Mouse (Mus musculus) stomach, embryonic 15.5 days (tissue): Measurements from ENCODE around the gene Fez2. TPM values are rescaled to one million over a fixed set of nuclear protein-coding genes. Genes with fewer than 3 reads are reported as not detected.

ENCODE experiments used
- ATAC-seq: fragments of 200-750 bp; cut with Nextera tagmentation; 2 replicates; pipeline ENCODE4 v1.8.0; 2017; ENCODE audit warnings: low read depth, moderate number of reproducible peaks, moderate TSS enrichment; ENCODE audit not compliant: insufficient read depth, low FRiP score
- H3K27ac ChIP-seq: fragments of 300-500 bp; sonication (generic); 2 replicates; pipeline ENCODE4 v1.5.1; 2015; ENCODE audit warnings: mild to moderate bottlenecking, inconsistent platforms
- H3K27me3 ChIP-seq: fragments of 300-500 bp; sonication (generic); replicated peaks from 2 replicates; pipeline ENCODE4 v1.6.1; 2015; ENCODE audit warnings: inconsistent platforms
- H3K36me3 ChIP-seq: fragments of 300-500 bp; sonication (generic); 2 replicates; pipeline ENCODE4 v1.6.1; 2015; ENCODE audit warnings: inconsistent platforms
- H3K4me1 ChIP-seq: fragments of 300-500 bp; sonication (generic); 2 replicates; pipeline ENCODE4 v1.6.1; 2015; ENCODE audit warnings: inconsistent platforms
- H3K4me2 ChIP-seq: fragments of 300-500 bp; sonication (generic); 2 replicates; pipeline ENCODE4 v1.6.1; 2015; ENCODE audit warnings: mild to moderate bottlenecking, inconsistent platforms
- H3K4me3 ChIP-seq: fragments of 300-500 bp; sonication (generic); replicated peaks from 2 replicates; pipeline ENCODE4 v1.5.1; 2015; ENCODE audit warnings: inconsistent platforms
- H3K9ac ChIP-seq: fragments of 300-500 bp; sonication (generic); 2 replicates; pipeline ENCODE4 v1.6.1; 2015; ENCODE audit warnings: inconsistent platforms
- H3K9me3 ChIP-seq: fragments of 300-500 bp; sonication (generic); 2 replicates; pipeline ENCODE4 v1.6.1; 2016; ENCODE audit warnings: inconsistent platforms
- WGBS: fragments of 180-500 bp; shearing (Covaris S2); methylation state at CpG from one replicate; pipeline ENCODE4 v1.1.7; 2015; 5-methylcytosine and 5-hydroxymethylcytosine counted together
- polyA plus RNA-seq: library from polyadenylated mRNA; unstranded; fragments of >200 nt; fragmentation: Nextera tagmentation; extraction: Ambion mirVana; gene quantifications from 2 replicates; pipeline ENCODE4 v1.2.1, GENCODE M21; 2015

Gene Fez2
- polyA plus RNA-seq, 1 experiment from 2014 or later = 39.6 TPM

DNA sequence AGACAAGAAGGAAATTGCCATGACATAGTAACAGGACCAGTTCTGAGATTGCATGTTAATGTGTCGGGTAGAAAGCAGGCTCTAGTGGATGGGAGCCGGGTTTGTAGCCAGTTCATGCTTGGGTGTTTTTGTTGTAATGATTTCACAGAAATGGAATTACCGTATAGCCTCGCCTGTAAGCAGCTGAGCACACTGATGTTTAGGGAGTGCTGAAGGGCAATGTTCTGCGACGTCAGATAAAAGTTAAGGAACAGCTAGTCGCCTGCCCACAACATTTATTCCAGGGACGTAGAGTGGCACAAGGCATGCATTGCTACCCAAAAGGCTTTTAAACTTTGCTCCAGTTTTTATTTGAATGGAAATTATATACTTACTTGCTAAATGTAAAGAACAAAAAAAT is 86.5 kb downstream of the Fez2 start:
- Histone ChIP-seq H3K27ac (no peak overlapping the region), H3K4me2 (no peak overlapping the region), H3K4me3 (no peak overlapping the region), H3K27me3 (no peaks in the 10 kb centered on the region), H3K4me1 (no peaks in the 10 kb centered on the region), H3K9ac (no peak overlapping the region), H3K9me3 (no peaks in the 10 kb centered on the region), H3K36me3 (peaks cover 8% of the 10 kb centered on the region; the same call in 1 of the 2 replicates)
- no peak for ATAC-seq
- WGBS = 73% methylated on average over 8 of the region's 8 CpGs

DNA sequence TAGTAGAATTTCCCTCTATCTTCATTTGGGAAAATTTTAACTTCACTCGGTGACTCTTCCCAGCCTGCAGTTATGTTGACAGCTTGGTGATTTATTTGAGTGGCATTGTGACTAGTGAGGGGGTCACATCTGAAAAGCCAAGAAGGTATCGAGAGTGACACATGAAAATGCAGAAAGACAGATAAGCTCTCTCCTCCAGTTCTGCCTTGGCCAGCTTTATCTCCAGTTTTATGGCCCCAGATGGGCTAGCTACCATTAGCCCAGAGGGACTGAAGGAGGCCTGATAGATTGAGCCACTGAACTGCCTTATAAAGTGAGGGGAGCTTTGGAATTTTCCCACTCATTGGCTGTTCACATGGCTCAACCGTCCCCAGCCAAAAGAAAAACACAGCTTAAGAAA is 89.7 kb downstream of the Fez2 start:
- H3K27ac ChIP-seq = no peak overlapping the region
- no peaks in the 10 kb centered on the region for H3K4me1 ChIP-seq
- 29% methylated on average over 3 of the region's 3 CpGs for WGBS
- no peaks in the 10 kb centered on the region for H3K9me3 ChIP-seq
- H3K27me3 ChIP-seq = no peaks in the 10 kb centered on the region
- no peak overlapping the region for H3K9ac ChIP-seq
- ATAC-seq = peak; percentile 84; the same call in 1 of the 2 replicates
- no peak overlapping the region for H3K4me2 ChIP-seq
- H3K36me3 ChIP-seq = no peaks in the 10 kb centered on the region
- no peak overlapping the region for H3K4me3 ChIP-seq

DNA sequence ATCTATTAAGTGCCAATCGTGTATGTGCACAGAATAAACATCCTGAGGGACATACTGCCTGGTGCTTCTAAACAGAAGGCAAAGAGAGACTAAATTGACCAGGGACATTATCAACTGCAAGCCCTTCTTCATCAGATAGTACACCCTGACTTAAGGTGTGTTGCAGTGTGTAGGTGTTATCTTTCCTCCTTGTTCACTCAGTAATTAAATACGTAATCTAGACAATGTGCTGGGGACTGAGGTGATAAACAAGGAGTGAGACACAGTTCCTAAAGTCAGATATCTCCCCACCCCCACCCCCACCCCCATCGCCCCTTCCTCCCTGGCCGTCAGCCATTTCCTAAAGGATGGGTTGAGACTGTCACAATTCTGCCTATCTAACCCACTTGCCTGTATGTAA is 90.8 kb downstream of the Fez2 start:
- H3K4me3 ChIP-seq = no peak overlapping the region
- no peak overlapping the region for H3K4me2 ChIP-seq
- no peak overlapping the region for H3K27ac ChIP-seq
- no peak for ATAC-seq
- H3K9me3 ChIP-seq = no peaks in the 10 kb centered on the region
- no peak overlapping the region for H3K9ac ChIP-seq
- no peaks in the 10 kb centered on the region for H3K27me3 ChIP-seq
- H3K4me1 ChIP-seq = peaks cover 3% of the 10 kb centered on the region
- H3K36me3 ChIP-seq = no peaks in the 10 kb centered on the region
- 52% methylated on average over 4 of the region's 4 CpGs for WGBS

DNA sequence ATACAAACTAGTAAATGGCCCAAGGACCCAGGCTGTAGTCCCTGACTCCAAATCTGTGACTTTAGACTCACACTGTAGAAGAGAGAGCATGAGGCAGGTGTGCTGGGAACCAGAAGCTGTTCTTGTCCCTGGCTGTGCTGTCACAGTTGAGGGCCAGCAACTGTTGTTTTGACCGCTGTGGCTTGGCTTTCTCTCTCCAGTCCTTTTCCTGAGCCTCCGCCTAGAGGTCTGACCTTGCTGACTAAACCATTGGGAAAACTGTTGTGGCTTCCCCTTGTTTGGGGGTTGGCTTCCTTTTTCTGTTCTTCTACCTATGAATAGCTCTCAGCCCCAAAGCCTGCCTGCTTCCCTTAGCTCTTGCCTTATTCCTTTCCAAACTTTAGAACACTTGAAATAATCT is 91.6 kb downstream of the Fez2 start:
- Histone ChIP-seq H3K9me3 (no peaks in the 10 kb centered on the region), H3K27me3 (no peaks in the 10 kb centered on the region), H3K4me1 (peaks cover 4% of the 10 kb centered on the region), H3K4me2 (no peak overlapping the region), H3K9ac (no peak overlapping the region), H3K36me3 (no peaks in the 10 kb centered on the region), H3K4me3 (no peak overlapping the region), H3K27ac (no peak overlapping the region)
- ATAC-seq = no peak
- 72% methylated on average over 2 of the region's 2 CpGs for WGBS

DNA sequence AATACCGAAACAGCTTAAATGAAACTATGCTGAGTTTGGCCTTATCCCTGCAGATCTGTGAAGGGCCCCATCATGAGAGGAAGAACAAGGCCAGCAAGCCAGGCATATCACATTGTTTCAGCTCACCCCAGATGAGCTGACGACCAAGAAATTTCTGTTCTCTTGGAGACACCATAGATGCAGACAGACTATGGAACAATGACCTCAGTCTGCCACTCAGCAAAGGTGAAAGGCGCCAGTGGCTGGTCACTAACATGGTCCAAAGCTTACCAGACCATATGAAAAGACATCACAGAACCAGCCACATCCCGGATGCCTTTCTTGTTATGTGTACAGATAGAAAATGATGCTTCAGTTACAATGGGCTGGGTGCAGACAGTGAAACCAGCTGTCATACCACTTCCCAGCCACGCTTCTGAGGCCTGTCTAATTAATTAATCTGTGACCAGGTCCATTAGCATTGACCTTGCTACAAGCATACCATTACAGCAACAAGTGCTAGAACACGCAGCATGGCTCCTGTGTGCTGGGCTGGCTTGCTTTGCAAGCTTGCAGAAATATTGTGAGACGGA is 92.1 kb downstream of the Fez2 start:
- no peak overlapping the region for H3K9ac ChIP-seq
- 86% methylated on average over 7 of the region's 7 CpGs for WGBS
- no peak overlapping the region for H3K27ac ChIP-seq
- H3K36me3 ChIP-seq = no peaks in the 10 kb centered on the region
- H3K4me1 ChIP-seq = peaks cover 4% of the 10 kb centered on the region
- H3K27me3 ChIP-seq = no peaks in the 10 kb centered on the region
- no peak overlapping the region for H3K4me3 ChIP-seq
- H3K9me3 ChIP-seq = no peaks in the 10 kb centered on the region
- no peak for ATAC-seq
- H3K4me2 ChIP-seq = no peak overlapping the region

DNA sequence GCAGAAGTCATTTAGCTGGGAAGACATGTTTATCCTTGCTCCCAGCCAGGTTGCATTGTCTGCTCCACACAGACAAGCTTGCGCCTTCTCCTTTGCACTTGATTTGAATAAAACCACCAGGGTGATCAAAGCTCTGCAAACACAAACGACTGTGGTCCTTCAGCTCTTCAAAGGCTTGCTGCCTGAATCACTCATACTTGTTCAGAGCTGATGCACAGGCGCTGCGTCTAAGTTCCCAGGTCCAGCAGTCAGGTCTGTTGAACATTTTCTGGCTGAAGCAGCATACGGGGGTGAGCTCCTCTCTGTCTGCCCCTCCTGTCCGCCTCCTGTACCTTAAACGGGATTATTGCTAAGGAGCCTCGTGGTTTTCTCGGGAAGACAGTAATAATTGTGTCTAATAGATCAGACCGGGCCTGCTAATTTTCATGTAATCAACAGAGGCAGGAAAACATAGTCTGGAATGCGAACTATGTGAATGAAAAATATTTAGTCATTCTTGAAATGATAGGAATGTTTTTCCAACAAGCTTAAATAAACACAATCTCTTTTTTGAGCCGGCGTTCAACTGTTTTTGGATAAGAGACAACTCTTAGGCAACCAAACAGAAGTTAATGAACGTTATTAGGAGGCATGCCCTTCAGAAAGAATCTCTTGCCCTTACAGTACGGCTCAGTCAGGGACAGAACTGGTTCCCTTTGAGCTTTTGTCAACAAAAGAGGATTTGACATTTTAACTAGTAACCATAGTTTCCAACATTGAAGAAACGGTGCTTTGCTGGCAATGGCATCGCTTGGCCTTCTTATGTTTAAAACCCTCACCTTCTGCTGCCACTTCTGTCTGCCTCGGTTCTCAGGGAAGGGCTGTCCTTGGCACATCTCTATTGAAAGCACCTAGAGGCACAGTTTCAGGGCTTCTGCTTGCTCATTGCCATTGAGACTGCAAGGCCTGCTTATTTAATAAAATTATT is 95.3 kb downstream of the Fez2 start:
- H3K4me3 ChIP-seq = no peak overlapping the region
- H3K27ac ChIP-seq = peak overlapping the region; percentile 16; the same call in 1 of the 2 replicates
- 26% methylated on average over 18 of the region's 18 CpGs for WGBS

DNA sequence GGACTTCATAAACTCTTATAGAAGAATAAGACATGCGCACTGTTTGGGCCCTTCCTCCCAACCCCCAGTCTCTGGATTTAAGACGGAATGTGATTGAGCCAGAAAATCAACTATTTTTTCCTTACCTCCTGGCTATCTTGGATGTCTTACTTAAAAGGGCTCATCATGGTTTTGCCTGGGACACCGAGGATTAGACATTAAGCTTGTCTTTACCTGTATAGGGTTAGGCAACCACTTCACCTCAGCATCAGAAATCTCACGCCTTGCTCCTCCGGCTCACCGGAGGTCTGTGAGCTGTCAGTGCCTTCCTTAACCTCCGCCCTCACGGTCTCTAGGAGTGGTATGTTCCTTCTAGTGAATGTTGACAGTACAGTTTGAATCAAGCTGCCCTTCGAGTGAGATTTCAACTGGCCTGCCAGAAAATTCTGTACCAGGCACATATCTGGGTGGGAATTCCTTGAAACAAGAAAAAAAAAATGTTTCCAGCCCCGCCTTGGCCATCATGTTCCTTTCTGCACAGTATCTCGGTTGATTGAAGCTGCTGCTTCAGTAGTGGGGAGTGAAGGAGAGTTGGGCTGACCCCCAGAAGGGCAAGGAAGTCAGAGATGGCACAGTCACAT is 96.6 kb downstream of the Fez2 start:
- Histone ChIP-seq H3K4me1 (peaks cover 4% of the 10 kb centered on the region), H3K4me2 (no peak overlapping the region), H3K9me3 (no peaks in the 10 kb centered on the region), H3K27me3 (no peaks in the 10 kb centered on the region), H3K9ac (no peak overlapping the region), H3K36me3 (no peaks in the 10 kb centered on the region), H3K4me3 (no peak overlapping the region), H3K27ac (no peak overlapping the region)
- 75% methylated on average over 11 of the region's 11 CpGs for WGBS
- ATAC-seq = no peak

More for the DNA sequence above, 95.3 kb downstream of the Fez2 start:
- H3K4me1 ChIP-seq = peaks cover 4% of the 10 kb centered on the region
- H3K9ac ChIP-seq = no peak overlapping the region
- no peak for ATAC-seq
- H3K36me3 ChIP-seq = no peaks in the 10 kb centered on the region
- no peaks in the 10 kb centered on the region for H3K27me3 ChIP-seq
- H3K4me2 ChIP-seq = no peak overlapping the region
- H3K9me3 ChIP-seq = no peaks in the 10 kb centered on the region

Other genes with a start within 250 kb of the Fez2 start
- 5.2 TPM in 2 replicates for gene Crim1, start 217.9 kb downstream of the Fez2 start, polyA plus RNA-seq
- gene Vit, start 89.9 kb upstream of the Fez2 start, polyA plus RNA-seq = 0.39 and 0.48 TPM in 2 replicates